Mouse (Mus musculus) hindbrain, embryonic 11.5 days (tissue): Measurements from ENCODE around the gene Xpo6. TPM values are rescaled to one million over a fixed set of nuclear protein-coding genes. Genes with fewer than 3 reads are reported as not detected.

Experiments used
- ATAC-seq: fragments of 200-750 bp; cut with Nextera tagmentation; 2 replicates; pipeline ENCODE4 v1.8.0; 2017; ENCODE audit warnings: mild to moderate bottlenecking, moderate TSS enrichment, moderate library complexity; ENCODE audit not compliant: low FRiP score
- DNase-seq: peaks from one replicate; pipeline ENCODE4 v3.0.0-alpha.2; 2015; ENCODE audit warnings: low spot score
- H3K27ac ChIP-seq: fragments of 300-500 bp; sonication (generic); 2 replicates; pipeline ENCODE4 v1.5.1; 2014; ENCODE audit warnings: mild to moderate bottlenecking, low read depth, low read length
- H3K27me3 ChIP-seq: fragments of 300-500 bp; sonication (generic); 2 replicates; pipeline ENCODE4 v1.6.1; 2014; ENCODE audit warnings: mild to moderate bottlenecking, low read length, moderate library complexity, mixed read lengths; ENCODE audit not compliant: control insufficient read depth, insufficient read depth
- H3K36me3 ChIP-seq: fragments of 300-500 bp; sonication (generic); 2 replicates; pipeline ENCODE4 v1.6.1; 2014; ENCODE audit warnings: mild to moderate bottlenecking, low read length, moderate library complexity, mixed read lengths; ENCODE audit not compliant: control insufficient read depth, insufficient read depth
- H3K4me1 ChIP-seq: fragments of 300-500 bp; sonication (generic); replicated peaks from 2 replicates; pipeline ENCODE4 v1.6.1; 2014; ENCODE audit warnings: low read length, mixed read lengths; ENCODE audit not compliant: control insufficient read depth, insufficient read depth
- H3K4me2 ChIP-seq: fragments of 300-500 bp; sonication (generic); replicated peaks from 2 replicates; pipeline ENCODE4 v1.6.1; 2014; ENCODE audit warnings: mild to moderate bottlenecking, low read depth, low read length
- H3K4me3 ChIP-seq: fragments of 300-500 bp; sonication (generic); 2 replicates; pipeline ENCODE4 v1.5.1; 2014; ENCODE audit warnings: low read depth, low read length
- H3K9ac ChIP-seq: fragments of 300-500 bp; sonication (generic); 2 replicates; pipeline ENCODE4 v1.6.1; 2014; ENCODE audit warnings: low read depth, low read length
- H3K9me3 ChIP-seq: fragments of 300-500 bp; sonication (generic); 2 replicates; pipeline ENCODE4 v1.6.1; 2016; ENCODE audit warnings: low read length; ENCODE audit not compliant: control insufficient read depth
- WGBS: fragments of 180-500 bp; shearing (Covaris S2); extraction: QIAGEN DNeasy Blood & Tissue Kit; methylation state at CpG from one replicate; pipeline ENCODE4 v1.1.7; 2014; 5-methylcytosine and 5-hydroxymethylcytosine counted together
- polyA plus RNA-seq: library from polyadenylated mRNA; unstranded; fragments of >200 nt; fragmentation: Nextera tagmentation; extraction: Ambion mirVana; gene quantifications from 2 replicates; pipeline ENCODE4 v1.2.1, GENCODE M21; 2014

The Xpo6 gene
- polyA plus RNA-seq, 1 experiment from 2014 or later = 69.4 TPM

- H3K4me3 ChIP-seq = no peak overlapping the region
- H3K4me2 ChIP-seq = no peak overlapping the region
- H3K9me3 ChIP-seq = no peaks in the 10 kb centered on the region
- no peaks in the 10 kb centered on the region for H3K27me3 ChIP-seq
- ATAC-seq (no peak), DNase-seq (no peak)
- no peaks in the 10 kb centered on the region for H3K4me1 ChIP-seq
- H3K27ac ChIP-seq = no peak overlapping the region
- H3K36me3 ChIP-seq = no peaks in the 10 kb centered on the region
- 24% methylated on average over 1 of the region's 1 CpGs for WGBS
- no peak overlapping the region for H3K9ac ChIP-seq
Measured at GRCm38 (mm10) chr7:126216867-126217266, 16.6 kb upstream of the Xpo6 start.

DNA sequence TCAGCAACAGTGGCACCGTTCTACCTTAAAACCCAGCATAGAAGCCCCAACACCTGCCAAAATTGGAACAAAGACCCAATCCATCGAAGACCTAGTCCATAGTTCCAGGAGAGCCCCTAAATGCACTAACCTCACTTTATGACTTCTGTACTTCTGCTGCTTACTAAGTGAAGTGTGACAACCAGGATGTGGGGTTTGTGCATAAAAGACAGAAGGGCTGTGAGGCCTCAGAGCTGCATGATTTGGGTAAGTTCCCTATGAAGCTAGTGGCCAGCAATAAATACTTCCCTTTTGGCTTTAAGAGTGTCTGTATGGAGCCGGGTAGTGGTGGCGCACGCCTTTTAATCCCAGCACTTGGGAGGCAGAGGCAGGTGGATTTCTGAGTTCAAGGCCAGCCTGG is 10.6 kb upstream of the Xpo6 start:
- no peak overlapping the region for H3K4me2 ChIP-seq
- H3K4me3 ChIP-seq = no peak overlapping the region
- H3K9me3 ChIP-seq = no peaks in the 10 kb centered on the region
- no peak overlapping the region for H3K27ac ChIP-seq
- ATAC-seq (no peak), DNase-seq (no peak)
- H3K9ac ChIP-seq = no peak overlapping the region
- WGBS = 89% methylated on average over 5 of the region's 5 CpGs
- H3K36me3 ChIP-seq = no peaks in the 10 kb centered on the region
- H3K27me3 ChIP-seq = no peaks in the 10 kb centered on the region
- no peaks in the 10 kb centered on the region for H3K4me1 ChIP-seq

DNA sequence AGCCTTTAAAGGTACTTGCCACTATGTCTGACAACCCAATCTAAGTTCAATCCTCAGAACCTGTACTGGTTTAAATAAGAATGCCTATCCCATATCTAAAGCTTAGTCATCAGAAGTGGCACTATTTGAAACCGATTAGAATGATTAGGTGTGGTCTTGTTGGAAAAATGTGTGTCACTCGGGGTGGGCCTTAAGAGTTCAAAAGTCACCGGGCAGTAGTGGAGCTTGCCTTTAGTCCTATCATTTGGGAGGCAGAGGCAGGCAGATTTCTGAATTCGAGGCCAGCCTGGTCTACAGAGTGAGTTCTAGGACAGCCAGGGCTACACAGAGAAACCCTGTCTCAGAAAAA is 670 bp upstream of the Xpo6 start:
- DNase-seq (no peak), ATAC-seq (no peak)
- Histone ChIP-seq H3K4me2 (peak overlapping the region; percentile 69), H3K27ac (no peak overlapping the region; the same call in 1 of the 2 replicates), H3K36me3 (no peaks in the 10 kb centered on the region), H3K9me3 (no peaks in the 10 kb centered on the region), H3K9ac (no peak overlapping the region), H3K4me1 (no peaks in the 10 kb centered on the region), H3K4me3 (peak overlapping the region; percentile 98), H3K27me3 (no peaks in the 10 kb centered on the region)
- 99% methylated on average over 4 of the region's 4 CpGs for WGBS

- peak overlapping the region; percentile 97 for H3K9ac ChIP-seq
- peak; percentile 76 for ATAC-seq
- 2% methylated on average over 26 of the region's 27 CpGs for WGBS
- no peaks in the 10 kb centered on the region for H3K36me3 ChIP-seq
- peak; percentile 64 for DNase-seq
- H3K27ac ChIP-seq = peak overlapping the region; percentile 79
- H3K4me2 ChIP-seq = peak overlapping the region; percentile 69
- no peaks in the 10 kb centered on the region for H3K9me3 ChIP-seq
- no peaks in the 10 kb centered on the region for H3K27me3 ChIP-seq
- H3K4me1 ChIP-seq = no peaks in the 10 kb centered on the region
- peak overlapping the region; percentile 98 for H3K4me3 ChIP-seq
Measured at GRCm38 (mm10) chr7:126199691-126200102, 604 bp downstream of the Xpo6 start.

DNA sequence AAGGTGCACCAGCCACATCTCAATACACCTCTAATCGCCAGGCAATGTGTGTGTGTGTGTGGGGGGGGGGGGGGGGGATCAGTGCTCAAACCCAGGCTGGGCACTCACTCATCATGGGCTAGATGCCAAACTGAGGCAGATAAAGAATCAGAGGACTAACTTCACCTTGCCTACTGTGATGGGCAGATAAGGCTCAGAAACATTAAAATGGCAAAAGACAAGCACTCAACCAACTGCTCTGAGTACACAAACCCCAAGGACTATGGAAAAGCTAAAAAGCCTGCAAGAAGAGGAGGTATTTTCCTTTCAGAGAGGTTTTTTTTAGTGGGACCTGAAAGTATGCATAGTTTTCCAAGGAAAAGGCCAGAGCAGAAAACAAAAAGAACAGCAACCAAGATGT is 1.4 kb downstream of the Xpo6 start:
- DNase-seq (no peak), ATAC-seq (no peak)
- Histone ChIP-seq H3K9ac (peak overlapping the region; percentile 97), H3K9me3 (no peaks in the 10 kb centered on the region), H3K27ac (no peak overlapping the region), H3K4me2 (peak overlapping the region; percentile 69), H3K4me3 (peak overlapping the region; percentile 98), H3K36me3 (no peaks in the 10 kb centered on the region), H3K27me3 (no peaks in the 10 kb centered on the region), H3K4me1 (no peaks in the 10 kb centered on the region)
- no CpG with 5 or more reads among the region's 1 CpGs for WGBS

- Histone ChIP-seq H3K4me2 (no peak overlapping the region), H3K9me3 (no peaks in the 10 kb centered on the region), H3K4me3 (no peak overlapping the region), H3K27ac (no peak overlapping the region), H3K27me3 (no peaks in the 10 kb centered on the region), H3K36me3 (no peaks in the 10 kb centered on the region), H3K9ac (no peak overlapping the region), H3K4me1 (no peaks in the 10 kb centered on the region)
- 91% methylated on average over 1 of the region's 1 CpGs for WGBS
- no peak for ATAC-seq
- no peak for DNase-seq
Measured at GRCm38 (mm10) chr7:126194175-126194574, 6.1 kb downstream of the Xpo6 start.

DNA sequence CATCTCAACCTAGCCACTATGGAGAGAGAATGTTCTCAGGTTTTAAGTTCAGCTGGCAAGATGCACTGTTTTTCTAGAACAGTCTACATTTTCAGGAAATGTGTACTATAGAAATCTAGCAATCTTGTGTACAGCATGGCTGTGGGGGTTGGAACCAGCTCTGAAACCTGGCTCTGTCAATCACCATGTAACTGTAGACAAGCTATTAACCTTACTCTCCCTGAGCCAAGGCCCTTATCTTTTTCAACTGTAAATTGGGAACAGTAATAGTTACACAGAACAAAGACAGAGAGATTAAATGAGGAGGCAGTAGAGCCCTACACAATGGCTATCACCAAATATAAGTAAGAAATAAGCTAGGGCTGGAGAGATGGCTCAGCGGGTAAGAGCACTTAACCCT is 8.8 kb downstream of the Xpo6 start:
- Histone ChIP-seq H3K4me2 (no peak overlapping the region), H3K27me3 (no peaks in the 10 kb centered on the region), H3K4me3 (no peak overlapping the region), H3K9ac (no peak overlapping the region), H3K9me3 (no peaks in the 10 kb centered on the region), H3K27ac (no peak overlapping the region), H3K36me3 (no peaks in the 10 kb centered on the region), H3K4me1 (no peaks in the 10 kb centered on the region)
- no peak for ATAC-seq
- DNase-seq = no peak
- 85% methylated on average over 1 of the region's 1 CpGs for WGBS

DNA sequence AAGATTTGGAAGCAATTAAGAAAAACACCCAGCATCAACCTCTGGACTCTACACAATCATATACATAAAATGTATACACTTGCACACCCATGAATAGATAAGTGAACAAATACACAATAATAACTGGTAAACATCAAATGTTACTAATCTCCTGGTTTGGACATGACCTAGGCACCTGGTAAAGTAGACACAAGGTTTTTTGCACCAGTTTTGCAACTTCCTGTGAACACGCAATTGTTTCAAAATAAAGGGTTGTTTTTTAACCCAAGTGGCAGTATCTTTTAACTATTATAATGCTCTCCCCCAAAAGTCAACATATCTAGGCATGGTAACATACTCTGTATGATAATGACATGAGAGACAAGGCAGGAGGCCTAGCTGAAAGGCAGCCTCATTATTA is 10.8 kb downstream of the Xpo6 start:
- DNase-seq = no peak
- Histone ChIP-seq H3K9ac (no peak overlapping the region), H3K36me3 (no peaks in the 10 kb centered on the region), H3K4me1 (no peaks in the 10 kb centered on the region), H3K9me3 (no peaks in the 10 kb centered on the region), H3K27ac (no peak overlapping the region), H3K4me3 (no peak overlapping the region), H3K27me3 (no peaks in the 10 kb centered on the region), H3K4me2 (no peak overlapping the region)
- 88% methylated on average over 1 of the region's 1 CpGs for WGBS
- no peak for ATAC-seq

DNA sequence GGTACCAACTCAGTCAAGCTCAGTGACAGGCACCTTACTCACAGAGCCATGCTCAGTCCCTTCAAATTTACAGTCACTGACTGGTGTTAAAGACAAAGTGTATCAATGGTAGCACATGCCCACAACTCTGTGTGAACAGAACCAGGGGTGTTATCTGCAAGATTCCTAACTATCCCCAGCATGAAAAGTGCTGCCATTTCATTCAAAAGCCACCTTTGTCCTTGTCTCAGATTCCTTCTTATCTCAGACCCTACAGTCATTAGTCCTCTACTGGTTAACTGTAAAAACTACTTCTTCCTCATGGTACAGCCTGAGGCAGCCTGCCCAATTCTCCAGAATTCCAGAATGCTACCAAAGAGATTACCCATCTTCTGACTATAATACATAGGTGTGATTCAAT is 14.3 kb downstream of the Xpo6 start:
- Histone ChIP-seq H3K9me3 (no peaks in the 10 kb centered on the region), H3K36me3 (no peaks in the 10 kb centered on the region), H3K27me3 (no peaks in the 10 kb centered on the region), H3K27ac (no peak overlapping the region), H3K4me1 (no peaks in the 10 kb centered on the region), H3K4me3 (no peak overlapping the region), H3K4me2 (no peak overlapping the region), H3K9ac (no peak overlapping the region)
- ATAC-seq = no peak
- no peak for DNase-seq
